Mouse (Mus musculus) B cell, adult 2 months (primary cell): ENCODE data around the gene Tmem243.

Source experiments
- DNase-seq, 2 experiments: peaks; one replicate each; pipeline ENCODE4 v3.0.0; 2022

Tmem243 gene

DNA sequence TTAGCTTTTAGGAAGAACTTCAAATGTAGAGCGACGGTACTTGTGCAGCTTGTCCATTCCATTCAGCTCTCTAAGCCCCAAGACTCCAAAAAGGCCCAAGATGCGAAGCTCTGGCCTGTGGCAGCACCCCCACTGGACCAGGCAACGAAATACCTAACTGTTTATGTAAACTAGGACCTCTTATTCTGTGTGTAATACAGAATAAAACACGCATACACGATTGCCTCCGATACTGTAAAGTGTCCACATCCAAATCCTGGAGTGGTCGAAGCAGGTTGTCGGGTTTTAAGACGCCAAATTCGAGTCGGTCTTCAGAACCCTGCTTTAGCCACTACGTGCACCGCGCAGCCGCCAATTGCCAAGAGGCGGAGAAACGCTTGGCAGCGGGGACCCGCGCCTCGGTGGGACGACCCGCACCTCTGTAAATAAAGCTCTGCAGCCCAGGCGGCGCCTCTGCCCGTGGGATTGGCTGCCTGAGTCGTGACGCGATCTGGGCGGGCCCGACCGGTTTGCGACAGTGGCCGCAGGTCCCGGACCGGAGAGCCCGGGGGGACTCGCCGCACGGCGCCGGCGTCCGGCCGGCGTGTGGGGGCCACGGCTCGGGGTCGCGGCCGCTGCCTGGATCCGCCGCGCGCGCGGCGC is at the start of gene Tmem243:
TSS of gene Tmem243 (plus strand) at position 462 of the 642 bp plus-strand sequence.
- DNase-seq = peak; percentile 91

DNA sequence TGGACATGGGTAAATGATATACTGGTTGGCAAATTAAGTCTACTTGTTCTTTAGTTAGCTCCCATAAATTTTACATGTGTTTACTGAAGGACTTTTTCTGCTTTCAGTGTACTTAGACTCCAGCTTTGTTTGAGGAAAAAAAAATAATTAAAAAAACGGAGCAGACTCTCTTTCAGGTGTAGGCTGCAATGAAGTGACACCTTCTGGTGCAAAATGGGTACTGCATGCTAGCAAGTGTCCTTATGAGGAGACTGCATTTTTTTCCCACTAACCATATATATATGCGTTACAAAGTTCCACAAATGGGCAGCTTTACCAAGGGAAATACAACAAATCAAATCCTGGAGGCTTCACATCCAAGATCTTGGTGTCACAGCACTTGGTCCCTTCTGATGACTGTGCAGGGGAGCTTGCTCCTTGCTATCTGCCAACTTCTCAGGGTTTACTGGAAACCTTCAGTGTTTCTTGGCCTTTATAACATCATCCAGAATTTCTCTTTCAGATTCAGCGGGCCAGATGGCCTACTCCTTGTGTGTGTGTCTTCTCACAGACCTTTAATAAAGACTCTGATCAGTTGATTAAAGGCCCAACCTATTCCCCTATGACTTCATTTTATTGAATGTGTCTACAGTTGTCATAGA is 44.3 kb upstream of the Tmem243 start:
- peak; percentile 72 to 73 for DNase-seq

DNA sequence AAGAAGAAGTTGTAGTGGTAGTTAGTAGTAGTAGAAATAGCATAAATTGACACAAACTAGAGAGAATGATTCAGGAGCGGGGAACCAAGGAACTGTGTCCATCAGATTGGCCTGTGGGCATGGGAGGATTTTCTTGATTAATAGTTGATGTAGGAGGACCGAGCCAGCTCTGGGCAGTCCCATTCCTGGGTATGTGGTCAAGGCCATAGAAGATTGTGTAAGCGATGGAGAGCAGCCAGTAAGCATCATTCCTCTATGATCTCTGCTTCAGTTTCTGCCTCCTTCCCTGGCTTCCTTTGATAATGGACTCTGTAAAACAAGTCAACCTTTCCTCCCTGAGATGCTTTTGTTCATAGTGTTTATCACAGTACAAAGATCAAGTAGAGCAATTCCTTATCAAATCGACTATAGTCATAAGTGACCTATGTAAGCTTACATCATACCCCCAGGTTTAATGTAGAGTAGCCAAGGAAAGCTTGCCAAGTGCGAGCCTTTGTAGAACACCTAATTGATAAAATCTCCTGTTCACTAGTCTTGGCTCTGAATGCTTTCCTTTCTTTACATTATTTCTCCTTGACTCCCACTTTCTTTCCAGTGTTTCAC is 43.1 kb upstream of the Tmem243 start:
- no peak for DNase-seq

DNA sequence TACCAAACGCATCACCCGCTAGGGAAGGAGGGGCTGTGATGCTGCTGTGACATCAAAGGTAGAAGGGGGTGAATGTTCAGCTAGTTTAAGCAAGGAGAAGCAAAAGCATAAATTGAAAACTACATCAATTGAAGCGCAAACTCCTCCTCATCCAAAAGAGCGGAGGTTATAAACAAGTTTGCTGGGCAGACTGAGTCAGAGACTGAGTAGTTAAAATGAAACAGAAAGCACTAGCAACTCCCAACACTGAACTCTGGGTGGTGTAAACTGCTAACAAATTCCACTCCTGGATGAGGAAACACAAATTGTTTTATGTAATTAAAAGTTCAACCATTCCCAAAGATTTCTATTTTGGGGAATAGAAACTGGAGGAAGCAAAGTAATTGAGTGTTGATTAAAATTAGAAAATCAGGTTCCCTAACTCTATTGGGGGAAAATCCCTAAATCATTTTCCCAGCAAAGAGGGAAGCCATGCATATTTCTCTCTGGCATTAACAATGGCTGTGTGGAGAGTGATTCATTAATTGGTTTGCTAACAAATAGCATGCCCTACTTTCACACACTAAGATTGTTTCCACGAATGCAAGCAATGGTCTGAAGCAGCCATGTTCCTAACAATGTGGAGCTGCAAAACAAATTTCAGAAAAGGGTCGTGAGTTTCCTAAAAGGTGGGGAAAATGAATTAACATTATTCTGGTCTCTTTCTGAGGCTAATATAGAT is 41.0 kb upstream of the Tmem243 start:
- no peak for DNase-seq

DNA sequence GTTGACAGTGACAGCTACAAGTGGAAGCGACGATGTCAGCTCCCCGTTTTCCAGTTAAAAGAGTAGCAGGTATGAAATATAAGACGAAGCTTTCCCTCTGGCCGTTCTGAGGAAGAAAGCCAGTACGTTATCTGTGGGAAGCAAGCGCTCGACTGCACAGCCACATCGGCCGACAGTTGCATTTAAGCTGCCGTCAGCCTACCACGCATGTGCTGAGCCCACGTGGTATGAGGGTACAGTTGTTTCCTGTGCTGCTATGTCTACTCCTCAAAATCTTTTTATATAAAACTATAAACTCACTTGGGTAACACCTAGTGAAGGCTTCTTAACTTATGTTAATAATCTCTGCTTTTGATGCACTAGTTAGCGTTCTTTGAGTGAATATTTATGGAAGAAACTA is 40.2 kb upstream of the Tmem243 start:
- no peak for DNase-seq

DNA sequence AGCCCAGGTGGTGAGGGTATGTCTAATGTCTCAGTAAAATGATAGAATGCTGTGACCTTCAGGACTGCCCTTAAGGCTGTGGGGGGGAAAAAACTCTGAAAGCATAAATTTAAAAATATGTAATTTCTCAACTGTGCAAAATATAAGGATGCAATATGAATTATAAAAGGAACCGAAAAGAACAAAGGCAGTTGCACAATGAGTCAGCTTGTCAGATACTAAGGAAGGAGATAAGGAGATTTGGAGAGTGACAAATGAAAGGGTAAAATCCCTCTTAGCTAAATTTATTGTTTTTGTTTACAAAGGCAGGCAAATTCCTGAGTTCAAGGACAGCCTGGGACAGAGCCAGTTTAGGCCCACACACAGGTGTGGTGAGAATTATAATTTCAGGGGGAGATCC is 36.3 kb upstream of the Tmem243 start:
- no peak for DNase-seq

DNA sequence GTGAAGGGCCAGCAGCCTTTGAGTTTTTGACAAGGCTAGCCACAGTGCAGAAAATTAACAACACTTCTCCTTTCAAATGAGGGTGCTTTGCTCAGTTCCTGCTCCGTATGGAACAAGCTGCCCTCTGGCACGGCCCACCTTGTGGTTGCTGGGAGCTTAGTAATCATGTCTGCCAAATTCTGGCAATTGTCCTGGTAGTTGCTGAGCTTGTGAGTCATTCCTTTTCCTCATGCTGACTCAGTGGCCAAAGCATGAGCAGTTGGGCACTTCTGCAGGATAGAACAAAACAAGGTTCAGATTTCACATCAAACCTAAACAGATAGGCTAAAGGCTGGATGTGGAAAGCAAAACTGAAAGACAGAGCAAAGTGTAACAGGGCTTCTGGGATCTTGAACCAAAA is 31.6 kb upstream of the Tmem243 start:
- DNase-seq = no peak

DNA sequence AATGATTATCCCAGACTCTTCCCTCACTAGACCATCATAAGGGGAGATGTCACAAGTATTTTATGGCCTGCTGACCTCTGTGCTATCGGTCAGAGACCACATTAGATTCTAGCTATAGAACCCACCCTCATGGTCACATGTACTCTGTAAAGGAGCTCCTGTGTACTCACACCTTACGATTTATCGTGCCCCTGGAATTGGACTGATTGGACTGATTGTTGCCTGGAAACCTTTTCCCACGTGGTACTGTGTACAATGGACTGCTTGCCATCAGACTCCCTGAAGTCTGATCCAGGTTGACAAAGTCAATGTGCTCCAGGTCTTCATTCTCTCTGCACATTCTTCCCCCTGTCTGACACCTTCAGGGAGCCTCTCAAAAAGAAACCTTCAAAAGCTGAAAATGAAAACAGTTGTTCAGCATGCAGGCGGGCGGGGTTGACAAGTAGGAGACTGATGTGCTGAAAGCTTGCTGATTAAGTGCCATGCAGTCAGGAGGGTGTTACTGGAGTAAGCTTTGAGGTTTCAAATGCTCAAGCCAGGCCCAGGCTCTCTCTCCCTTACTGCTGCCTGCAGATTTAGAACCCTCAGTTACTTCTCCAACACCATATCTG is 30.8 kb upstream of the Tmem243 start:
- no peak for DNase-seq

DNA sequence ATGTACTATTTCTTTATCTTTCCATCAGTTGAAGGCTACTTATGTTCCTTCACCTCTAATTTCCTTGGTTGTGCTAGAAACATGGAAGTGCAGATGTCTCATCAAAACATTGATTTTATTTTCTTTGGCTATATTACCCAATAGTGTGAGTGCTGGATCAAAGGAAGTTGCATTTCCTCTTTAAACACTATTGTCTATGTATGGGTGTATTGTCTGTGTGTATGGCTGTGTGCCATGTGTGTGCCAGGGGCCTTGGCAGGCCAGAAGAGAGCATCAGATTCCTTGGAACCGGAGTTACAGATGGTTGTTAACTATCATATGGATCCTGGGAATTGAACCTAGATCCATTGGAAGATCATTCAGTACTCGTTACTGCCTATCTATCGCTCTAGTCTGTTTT is 29.1 kb upstream of the Tmem243 start:
- DNase-seq = no peak

DNA sequence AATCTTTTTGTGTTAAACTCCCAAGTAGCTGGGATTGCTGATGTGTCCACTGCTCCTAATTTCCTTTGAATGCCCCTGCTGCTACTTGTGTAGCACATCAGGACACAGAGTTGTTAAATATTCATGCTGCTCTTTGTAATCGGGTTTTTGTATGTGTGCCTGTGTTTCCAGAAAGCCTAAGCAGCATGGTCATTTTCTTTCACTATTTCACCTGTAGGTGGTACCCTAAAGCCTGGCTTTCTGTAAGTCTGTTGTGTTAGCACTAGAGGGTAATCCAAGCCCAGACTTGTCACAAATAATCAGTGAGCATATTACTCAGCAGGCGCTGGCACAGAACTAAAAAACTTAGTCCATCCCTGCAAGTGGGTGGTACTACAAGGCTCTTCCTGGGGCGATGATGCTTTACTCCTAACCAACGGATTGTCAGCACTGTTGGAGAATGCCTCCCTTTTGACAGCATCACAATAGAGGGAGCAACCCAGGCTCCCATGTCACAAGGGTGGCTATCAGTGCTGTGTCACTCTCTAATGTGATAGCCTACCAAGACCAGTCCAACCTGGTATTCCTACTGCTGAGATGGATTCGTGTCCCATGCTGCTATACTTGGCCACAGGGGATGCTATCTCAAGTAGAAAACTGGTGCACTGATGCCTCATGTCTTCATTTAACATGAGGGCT is 27.2 kb upstream of the Tmem243 start:
- peak; percentile 54 to 56 for DNase-seq

DNA sequence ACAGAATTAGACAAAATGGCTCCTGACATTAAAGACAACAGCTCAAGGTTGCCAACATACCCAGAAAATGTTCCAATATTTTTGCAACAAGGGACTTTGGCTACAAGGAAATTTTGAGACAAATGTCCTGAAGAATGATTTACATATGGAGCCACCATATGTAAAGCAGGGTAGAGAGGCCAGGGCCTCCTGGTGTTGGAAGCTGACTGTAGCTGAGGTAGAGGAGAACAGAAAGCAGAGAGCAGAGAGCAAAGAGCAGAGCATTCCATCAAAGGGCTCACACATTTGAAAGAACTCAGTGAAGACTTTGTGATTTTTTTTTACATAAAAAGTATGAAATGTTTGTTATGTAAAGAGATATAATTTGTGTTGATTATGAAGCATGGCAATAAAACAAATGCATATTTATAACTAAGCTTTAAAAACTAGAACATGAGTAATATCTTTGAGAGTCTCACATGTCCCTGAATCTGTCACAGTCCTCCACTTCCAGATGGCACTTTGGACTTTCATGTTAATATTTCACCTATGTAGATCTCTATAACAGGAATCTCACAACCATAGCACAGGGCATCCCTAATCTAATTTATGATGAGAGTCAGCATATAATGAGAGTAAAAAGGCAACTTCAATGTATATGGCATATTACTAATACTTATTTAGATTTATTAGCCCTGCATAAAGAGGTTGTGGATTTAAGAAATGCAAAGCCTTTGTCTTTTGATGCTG is 20.5 kb upstream of the Tmem243 start:
- no peak for DNase-seq

DNA sequence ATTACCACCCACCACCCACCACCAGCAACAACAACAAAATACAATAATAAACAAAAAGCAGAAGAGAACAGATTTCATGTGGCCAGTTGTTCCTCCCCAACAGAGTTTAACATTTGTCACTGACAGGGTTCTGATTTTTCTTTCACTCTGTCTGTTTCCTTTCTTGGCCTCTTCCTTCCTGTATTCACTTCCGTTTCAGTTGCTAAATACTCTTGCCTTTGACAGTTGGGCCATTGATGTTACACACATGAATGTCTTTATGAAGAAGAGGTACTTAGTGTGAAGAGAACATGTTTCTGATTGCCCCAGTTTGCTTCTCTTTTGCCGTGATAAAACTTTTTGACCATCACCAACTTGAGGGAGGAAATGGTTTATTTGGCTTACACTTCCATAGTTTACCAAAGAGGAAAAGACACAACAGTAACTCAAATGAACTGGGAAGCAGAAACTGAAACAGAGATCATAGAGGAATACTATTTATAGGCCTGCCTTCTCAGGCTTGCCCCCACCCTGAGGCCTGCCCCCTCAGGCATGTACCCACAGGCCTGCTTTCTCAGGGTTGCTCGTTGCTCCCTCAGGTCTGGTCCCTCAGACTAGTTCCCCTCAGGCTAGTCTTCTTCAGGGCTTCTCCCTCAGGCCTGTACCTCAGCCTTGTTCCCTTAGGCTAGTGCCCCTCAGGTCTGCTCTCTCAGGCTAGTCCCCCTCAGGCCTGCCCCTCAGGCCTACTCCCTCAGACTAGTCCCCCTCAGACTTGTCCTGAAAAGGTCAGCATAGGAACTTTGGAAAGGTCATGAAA is 13.3 kb upstream of the Tmem243 start:
- DNase-seq = peak; percentile 71 to 72

DNA sequence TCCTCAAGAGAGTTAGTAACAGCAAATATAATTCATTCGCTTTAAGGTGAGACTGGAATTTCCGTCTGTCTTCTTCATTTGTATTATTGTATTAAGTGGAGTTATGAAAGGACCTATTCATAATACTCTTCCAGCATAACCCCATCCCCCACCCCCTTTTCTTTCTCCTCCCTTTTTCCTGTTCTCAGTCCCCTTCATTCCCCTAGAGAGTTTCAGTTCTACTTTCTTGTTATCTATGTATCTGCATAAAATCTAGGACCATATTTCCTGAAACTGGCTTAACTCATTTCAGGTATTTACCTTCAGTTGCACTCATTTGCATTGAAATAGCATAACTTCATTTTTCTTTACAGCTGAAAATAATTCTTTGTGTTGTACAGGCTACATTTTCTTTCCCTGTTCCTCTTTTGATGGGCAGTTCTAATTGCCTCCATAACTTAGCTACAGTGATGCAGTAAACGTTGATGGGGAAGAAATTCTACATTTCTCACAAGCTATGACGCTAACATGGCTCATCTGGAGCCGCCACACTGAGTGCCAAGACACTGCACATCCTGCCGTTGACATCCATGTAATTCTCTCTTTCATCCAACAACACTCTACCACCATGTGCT is 9.9 kb upstream of the Tmem243 start:
- no peak for DNase-seq

DNA sequence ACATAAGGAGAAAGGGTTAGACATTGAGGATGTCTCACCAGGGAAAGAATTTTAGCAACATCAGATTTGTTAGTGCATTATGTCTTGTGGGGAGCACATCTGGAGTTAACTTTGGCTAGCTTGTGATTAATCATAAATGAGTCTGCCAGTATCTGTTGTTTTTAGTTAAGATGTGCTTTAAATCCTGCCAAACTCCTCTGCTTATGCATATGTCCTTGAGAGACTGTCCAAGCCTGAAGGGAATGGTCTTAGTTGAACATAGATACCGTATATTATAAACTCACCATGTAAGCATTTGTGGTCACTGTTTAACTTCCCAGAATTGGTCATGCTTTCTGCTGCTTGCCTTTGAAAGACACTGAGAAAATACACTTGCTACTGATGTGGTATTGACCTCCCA is 7.8 kb upstream of the Tmem243 start:
- no peak for DNase-seq

DNA sequence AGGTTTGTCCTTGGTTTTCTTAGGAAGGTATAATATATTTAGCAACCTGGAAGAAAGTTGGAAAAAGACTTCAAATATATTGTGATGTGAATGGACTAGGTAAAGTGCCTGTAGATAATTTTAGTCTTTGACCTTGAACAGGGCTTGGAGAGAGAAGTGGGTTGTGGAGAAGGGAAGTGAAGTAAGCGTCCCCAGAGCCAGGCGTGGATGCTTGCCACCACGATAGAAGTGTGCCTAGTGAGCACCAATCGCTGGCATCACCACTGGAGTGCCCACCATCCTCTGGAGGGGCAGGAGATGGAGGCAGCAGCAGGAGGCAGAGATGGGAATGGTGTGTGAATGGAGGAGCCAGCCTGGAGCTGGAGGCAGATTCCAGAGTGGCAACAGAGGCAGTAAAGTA is 7.0 kb upstream of the Tmem243 start:
- no peak for DNase-seq

DNA sequence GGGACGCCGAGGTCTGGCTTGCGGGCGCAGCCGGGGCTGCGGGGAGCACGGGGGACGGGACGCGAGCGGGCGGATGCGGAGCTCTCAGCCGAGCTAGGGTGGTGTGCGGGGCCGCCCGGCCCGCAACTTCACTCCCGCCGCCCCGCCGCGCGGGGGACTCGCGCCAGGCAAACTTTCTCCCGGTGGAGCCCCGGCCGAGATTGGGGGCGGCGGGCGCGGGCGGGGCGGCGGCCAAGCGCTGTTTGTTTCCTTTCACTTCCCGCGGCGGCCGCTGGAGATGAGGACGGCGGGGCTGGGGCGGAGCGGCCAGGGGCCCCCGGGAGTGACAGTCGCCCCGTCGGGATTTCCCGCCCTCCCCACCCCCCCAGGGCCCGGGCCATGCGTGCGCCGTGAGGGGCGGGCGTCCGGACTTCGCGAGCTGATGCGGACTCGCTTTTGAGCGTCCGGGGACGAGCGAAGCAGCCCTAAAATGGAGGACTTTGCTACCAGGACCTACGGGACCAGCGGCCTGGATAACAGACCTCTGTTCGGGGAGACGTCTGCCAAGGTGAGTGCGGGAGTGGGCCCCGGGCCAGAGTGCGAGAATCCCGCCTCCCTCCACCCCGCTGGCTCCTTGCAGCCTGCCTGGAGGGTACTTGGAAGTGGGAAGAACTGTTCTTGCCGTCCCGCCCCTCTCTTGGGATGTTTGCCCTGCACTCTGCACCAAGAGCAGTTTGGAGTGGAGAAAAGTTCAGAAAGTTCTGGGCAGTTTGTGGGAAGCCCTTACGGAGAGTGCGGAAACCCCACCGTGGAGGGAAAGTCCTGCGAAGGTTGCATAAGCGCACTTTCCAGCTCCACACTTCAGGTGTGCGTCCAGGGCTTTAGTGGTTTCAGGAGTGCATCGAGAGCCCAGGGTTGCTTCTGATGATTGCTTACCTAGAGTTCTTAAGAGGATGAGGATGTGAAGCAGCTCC is 657 bp downstream of the Tmem243 start:
- DNase-seq = peak in 1 of 2 experiments; percentile 68

DNA sequence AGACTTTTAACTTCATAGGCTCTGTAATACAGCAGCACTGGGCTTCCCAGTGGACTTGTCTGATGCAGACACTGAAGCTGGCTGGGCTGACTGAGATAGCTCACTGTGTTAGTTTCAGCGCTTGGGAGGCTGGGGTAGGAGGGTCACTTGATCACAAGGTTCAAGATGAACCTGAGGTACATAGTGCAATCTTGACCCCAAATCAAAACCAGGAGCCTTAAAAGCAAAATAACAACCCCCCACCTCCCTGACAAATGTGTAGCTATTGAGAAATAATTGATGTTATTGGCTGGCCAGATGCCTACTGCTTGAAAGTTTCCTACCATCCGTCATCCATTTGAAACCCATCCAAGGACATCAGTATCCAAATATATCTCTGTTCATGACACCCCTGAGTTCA is 2.2 kb downstream of the Tmem243 start:
- no peak for DNase-seq

DNA sequence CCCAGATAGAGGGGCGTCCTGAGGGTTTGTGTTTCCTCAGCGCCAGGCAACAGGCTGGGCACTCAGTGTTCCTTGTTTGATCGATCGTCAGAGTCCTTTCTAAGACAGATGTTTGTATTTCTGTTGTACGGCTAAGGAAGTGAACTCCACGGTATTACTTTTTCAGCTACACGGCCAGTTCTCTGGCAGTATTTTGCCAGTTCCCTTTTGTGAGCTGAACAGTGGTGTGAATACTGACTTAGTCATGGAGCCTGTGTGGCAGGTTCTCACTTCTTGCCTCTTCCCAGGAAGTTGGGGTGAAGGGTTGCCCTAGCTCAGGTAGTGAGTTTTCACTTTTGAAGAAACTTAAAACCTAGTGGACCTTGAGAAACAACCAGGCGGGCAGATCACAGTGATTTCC is 3.5 kb downstream of the Tmem243 start:
- DNase-seq = peak; percentile 53 to 54

DNA sequence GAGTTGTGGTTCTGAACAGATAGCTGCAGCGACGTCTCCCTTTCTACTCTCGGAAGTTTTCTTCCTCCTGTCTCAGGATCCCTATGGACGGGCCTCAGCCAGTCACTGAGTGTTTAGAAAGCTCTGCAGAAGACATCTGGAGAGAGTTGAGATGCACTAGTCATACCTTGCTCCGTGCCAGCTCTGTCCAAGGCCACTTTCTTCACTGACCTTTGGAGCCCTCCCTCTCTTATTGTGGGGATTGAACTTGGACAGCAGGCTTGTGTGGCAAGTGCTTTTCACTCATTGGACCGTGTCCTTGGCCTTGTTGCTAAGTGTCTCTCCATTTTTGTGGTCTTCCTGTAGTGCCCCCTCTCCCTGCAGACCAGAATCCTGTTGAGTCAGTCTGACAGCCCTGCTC is 6.3 kb downstream of the Tmem243 start:
- DNase-seq = no peak
